Mouse (Mus musculus): Measurements from ENCODE around the gene Ppp1r14a. TPM values are rescaled to one million over a fixed set of nuclear protein-coding genes. Genes with fewer than 3 reads are reported as not detected.
A peak's percentile ranks its signal among the peaks of the same experiment; 100 is the strongest.

Ppp1r14a gene
- polyA plus RNA-seq, 1 experiment from 2014 or later: 3.1 TPM

DNA sequence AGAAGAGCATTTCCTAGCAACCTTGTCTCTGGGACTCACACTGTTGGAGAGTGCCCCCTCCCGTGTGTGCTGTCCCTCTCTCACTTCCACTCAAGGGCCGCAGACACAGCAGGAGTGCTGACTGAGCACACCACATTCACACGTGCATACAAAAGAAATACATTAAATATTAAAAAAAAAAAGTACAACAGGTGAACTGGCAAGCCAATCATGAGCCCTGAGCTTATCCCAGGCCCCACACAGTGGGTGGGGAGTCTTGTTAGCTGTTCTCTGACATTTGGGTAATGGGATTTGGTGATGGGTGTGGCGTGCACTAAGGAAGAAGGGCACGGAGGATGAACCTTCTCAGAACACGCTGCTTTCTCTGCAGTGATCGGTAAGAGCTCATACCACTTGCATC lies 13.5 kb downstream of the Ppp1r14a start:
- DNase-seq (ENCODE audit: low spot score): no peak

DNA sequence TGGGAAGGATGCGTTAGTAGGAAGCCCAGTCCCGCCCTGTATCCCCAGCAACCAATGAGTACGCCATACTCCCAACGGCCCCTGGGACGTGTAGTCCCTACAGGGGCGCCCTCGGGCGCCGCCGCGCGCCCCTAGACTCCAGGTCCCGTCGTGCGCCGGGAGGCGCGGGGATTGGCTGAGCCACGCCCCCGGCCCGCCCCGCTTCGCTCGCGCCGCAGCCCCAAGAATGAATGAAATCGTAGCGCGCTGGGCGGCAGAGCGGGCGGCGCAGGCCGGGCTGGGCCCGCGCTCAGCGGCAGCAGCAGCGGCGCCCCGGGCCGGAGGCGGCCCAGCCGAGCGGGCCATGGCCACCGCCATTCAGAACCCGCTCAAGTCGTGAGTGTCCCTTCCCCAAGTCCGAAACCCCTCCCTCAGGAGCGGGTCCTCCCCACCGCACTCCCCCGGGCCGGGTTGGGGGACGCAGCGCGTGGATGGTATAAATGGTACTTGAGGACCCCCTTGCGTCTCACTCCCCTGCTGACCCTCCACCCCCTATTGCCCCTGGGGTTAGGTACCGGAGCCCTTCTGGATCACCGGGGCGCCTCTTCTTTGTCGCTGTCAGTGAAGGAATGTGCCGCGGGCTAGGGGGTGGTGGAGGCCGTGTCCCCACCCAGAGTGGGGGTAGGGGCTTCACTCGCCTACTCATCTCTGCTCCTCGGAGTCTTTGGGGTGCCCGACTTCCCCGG lies 14.8 kb downstream of the Ppp1r14a start, which contains the start of gene Dpf1:
Dpf1 (plus strand) TSS at position 214 of the 725 bp plus-strand sequence.
- peak; percentile 93 for DNase-seq (ENCODE audit: low spot score)

DNA sequence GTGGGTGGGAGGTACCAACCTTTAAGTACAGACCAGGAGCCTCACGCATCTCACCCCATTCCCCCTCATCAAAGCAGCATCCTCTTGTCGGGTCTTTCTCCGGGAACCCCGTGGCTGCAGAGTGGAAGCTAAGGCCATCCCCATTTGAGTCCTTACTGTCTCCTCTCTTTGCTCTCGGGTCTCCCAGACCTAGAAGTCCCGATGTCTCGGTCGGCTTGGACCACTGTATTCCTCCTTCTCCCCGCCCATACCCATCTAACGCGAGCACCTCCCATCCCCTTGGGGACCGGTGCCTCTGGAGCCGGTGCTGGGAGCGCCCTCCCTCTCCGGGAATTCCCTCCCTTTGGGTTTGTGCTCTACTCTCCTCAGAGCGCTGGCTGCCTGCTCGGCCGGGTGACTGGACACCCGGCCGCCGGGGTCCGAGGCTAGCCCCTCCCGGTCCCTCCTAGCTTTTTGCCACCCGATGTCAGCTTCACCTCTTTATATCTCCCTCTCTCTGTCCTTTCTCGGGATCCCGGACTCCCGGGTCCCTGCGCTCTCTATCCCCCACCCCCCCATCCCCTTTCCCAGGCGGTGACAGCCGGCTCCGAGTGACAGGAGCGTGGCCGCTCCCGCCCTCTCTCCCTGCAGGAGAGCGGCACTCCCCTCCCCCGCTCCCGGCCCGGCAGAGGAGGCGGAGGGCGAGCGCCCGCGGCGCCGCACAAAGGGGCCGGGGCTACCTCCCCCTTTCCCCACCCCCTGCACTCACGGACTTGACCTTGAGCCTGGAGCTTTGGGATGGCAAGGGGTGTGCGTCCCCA lies 15.6 kb downstream of the Ppp1r14a start:
- DNase-seq (ENCODE audit: low spot score): peak; percentile 7

DNA sequence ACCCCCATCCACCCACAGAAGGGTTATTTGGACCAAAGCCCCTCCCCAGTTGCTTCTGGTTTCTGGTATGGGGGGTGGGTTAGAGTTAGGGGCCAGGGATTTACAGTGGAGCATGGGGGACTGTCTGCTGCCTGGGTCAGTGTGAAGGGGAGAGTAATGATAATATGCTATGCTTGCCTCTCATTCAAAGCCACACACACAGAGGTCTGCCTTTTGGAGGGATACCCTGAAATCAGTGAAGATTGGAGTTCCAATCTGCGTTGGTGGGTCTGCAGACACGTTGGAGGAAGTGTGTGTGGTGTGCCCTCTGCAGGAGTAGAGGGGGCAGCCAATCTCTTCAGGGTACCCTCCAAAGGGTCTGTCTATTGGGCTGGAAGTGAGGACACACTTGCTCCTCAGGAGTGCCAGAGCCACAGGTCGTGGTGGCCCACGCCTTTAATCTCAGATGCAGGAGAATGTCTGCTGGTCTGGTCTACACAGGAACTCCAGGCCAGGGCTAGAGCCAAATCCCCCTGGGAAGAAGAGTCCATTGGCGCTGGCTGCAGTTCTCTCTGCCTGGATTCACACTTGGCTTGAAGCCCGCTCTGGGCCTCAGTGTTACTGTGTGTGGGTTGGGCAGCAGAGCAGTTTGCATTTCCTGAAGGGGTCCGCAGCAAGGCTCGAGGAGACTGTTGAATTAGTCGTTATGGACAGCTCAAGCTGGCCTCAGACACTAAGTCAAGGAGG lies 16.3 kb downstream of the Ppp1r14a start:
- DNase-seq (ENCODE audit: low spot score): peak; percentile 4

DNA sequence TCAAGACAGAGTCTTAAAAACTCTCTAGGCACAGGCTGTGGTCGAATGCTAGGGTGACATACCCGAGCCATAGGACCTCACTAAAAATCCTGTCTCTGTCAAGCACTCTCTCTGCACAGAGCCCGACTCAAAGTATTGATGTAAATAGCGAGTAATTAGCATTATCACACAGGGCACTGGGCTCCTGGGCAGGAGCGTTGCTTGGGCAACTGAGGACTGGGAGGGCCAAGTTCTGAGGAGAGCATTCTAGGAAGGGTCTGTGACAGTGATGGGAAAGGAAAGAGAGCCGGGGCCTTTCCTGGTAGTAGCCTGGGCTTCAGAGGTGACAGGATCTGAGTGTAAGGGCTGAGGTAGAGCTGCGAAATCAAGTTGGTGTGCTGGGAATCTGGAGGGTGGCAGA lies 17.0 kb downstream of the Ppp1r14a start:
- DNase-seq (ENCODE audit: low spot score): no peak

DNA sequence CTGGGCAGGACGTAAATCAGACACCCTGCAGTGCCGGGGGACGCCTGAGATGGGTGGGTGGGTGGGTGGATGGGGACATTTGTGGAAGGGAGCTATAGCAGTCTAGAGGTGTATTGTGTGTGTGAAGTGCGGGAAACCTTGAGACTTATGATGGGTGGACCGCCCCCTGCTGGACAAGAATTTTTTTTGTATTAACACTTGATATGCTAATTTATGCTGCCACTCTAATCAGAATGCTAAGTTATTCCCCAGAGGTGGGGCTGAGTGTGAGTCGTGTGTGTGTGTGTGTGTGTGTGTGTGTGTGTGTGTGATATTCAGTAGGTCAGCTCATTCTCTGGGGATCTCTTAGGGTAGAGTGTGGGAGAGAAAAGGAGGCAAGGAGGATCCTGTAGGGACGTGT lies 17.5 kb downstream of the Ppp1r14a start:
- DNase-seq (ENCODE audit: low spot score): peak; percentile 65

DNA sequence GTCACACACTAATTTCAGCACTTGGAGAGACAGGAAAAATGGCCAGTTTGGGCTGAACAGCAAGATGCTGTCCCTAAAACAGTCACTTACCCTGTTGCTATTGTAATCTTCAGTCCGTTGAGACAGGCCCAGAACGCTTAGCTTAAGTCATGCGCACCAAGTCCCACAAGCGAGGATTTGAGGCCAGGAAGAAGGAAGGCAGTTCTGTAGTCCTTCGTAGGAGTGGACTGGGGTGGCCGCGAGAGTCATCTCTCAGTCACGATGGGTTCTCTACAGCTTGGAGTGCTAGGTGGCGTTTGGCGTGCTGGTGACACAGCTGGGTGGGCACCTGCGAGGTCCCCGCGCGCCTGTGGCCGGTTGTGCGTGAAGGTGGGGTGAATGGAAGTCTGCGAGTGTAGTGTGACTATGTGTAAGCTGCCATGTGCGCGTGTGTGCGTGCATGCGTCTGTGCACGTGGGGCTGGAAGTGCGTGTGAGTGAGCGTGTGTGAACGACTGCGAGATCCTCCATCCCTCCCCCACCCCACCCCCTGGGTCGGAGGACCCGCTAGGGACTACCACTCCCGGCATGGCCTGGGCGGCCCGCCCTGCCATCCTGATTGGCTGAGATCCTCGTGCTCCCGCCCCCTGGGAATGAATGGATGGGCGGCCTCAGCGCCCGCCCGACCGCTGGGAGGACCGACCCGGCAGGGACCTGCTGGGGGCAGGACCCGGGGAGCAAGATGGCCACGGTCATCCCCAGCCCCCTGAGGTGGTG lies 18.4 kb downstream of the Ppp1r14a start:
- peak; percentile 84 for DNase-seq (ENCODE audit: low spot score)

DNA sequence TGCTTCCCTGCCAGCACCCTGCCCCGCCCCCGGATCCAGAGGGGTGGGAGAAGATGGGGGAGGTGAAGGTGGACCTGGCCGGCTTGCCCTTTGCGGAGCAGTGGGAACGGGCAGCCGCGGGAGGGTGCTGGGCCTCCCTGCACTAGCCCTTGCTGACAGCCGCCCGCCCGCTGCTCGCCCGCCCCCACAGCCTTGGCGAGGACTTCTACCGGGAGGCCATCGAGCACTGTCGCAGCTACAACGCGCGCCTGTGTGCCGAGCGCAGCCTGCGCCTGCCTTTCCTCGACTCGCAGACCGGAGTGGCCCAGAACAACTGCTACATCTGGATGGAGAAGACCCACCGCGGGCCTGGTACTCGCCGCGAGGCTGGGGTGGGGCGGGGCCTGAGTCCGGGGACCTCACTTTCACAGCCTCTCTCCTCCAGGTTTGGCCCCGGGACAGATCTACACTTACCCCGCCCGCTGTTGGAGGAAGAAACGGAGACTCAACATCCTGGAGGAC lies 20.2 kb downstream of the Ppp1r14a start:
- DNase-seq (ENCODE audit: low spot score): no peak

DNA sequence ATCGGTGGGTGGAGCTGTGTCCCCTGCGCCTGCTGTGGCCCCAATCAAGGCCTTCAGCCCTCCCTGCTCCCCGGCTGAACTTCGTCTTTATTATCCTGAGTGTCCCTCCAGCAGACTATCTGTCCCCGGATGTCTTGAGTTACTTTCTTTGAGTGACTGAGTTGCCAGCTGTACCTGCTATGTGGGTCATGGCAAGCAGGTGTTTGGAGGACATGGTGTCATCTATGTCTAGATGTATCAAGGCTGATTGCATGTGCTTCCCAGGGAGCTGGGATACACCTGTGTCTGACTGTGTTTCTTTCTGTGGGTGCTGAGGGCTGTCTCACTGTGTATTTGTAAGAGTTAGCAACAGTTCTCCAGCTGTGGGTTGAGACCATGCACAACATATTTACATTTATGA lies 20.6 kb downstream of the Ppp1r14a start:
- peak; percentile 77 for DNase-seq (ENCODE audit: low spot score)

DNA sequence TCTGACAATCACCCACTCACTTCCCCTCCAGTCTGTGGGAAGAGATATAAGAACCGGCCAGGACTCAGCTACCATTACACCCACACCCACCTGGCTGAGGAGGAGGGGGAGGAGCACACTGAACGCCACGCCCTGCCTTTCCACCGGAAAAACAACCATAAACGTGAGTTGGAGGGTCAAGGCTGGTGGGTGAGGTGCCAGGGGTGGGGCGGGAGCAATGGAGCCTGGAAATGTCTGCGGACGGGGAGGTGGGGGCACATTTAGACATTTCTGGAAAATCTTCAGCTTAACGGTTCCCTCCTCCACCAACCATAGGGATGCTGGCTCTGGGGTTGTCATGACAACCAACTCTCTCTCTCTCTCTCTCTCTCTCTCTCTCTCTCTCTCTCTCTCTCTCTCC lies 23.9 kb downstream of the Ppp1r14a start:
- DNase-seq (ENCODE audit: low spot score): peak; percentile 17

DNA sequence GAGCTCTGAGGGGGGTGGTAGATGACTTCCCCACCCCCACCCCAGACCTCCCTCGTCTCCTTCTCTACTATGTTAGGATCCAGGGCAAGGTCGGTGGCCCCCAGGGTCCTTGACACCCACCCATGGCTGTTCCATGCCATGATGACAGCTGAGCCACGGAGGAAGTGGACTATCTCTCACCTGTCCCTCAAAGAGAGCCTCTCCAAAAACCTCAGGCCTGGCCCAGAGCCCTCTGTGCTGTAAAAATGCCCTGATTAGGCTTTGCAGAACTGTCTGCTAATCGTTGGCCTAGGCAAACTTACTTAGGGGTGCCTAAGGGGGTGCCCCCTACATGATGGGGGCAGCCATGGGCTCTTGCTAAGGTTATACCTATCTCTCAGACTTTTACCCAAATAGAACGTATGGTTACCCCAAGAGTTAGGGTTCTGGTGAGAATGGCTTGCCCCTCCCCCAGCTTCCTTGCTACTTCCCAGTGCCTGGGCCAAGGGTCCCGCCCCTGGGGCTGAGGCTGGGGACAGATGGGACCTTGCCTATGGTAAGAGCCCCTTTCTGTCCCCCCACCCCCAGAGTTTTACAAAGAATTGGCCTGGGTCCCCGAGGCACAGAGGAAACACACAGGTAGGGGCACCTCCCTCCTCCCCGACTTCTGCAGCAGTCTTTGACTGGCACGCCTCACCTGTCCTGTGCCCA lies 24.6 kb downstream of the Ppp1r14a start:
- DNase-seq (ENCODE audit: low spot score): peak; percentile 5

DNA sequence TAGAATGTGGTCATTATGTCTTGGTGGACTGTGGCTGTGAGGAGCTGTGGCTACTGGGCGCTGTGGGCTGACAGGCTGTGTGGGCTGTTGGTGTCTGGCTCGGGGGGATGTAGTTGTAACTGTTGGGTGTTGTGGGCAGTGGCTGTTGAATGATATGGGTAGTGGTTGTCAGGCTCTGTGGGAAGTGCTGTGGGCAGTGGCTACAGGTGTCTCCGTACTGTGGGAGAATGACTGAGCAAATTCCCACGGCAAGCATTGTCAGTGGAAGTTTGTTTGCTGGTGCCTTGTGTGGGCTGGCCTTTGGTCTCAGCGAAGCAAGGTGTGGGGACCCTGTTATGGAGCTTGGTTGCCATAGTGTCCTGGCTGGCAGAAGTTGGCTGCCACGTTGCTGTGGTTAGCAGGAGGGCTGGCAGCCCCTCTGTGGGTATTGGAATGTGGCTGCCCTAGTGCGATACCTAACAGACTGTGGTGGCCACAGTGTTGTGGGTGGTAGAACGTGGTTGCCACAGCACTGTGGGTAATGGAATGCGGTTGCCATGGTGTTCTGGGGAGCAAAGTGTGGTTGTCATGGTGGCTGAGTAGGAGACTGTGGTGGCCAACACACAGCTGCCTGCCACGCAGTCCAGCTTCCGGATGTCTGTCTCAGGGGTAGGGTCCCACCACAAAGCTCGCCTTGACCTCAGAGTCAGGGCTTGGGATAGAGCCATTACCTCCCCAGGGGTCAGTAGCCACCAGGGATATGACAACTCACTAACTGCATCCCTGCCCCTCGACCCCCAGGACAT lies 25.9 kb downstream of the Ppp1r14a start:
- DNase-seq (ENCODE audit: low spot score): peak; percentile 8

DNA sequence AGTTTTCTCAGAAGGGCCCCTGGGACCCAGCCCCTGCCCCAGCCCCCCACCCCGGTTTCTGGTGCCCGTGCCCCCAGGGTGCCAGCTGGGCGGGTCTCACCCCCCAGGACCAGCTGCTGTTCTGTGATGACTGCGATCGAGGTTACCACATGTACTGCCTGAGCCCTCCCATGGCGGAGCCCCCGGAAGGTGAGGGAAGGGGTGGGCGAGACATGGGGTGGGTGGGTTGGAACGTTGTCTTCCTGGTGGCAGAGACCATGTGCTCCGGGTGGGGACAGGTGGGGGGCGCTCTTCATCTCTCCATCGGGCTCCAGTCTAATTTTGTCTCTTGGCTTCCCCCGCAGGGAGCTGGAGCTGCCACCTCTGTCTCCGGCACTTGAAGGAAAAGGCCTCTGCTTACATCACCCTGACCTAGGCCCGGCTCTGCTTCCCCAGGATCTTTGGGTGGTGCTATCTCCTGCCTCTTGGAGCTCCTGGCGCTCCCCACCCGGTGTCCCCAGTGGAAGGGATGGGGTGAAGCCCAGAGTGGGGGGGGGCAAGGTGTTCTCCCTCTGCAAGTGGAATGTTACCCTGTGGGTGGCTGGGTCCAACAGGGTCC lies 27.1 kb downstream of the Ppp1r14a start:
- peak; percentile 6 for DNase-seq (ENCODE audit: low spot score)

DNA sequence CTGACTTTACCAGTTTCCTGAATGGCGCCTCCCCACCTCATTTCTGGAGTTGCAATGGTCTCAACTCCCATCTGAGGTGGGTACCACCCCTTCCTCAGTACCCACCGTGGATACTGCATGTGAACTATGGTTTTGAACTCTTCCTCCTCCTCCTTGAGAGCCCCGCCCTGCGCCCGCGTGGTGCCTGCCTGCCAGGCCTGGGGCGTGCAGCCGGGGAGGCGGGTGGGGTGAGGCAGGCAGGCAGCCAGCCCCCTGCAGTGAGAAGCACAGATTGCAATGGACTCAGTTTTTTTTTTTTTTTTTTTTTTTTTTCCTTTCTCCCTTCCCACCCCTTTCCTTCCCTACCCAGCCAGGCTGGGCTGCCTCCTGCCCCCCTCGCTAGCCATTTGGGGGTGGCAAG lies 27.9 kb downstream of the Ppp1r14a start:
- peak; percentile 62 for DNase-seq (ENCODE audit: low spot score)

DNA sequence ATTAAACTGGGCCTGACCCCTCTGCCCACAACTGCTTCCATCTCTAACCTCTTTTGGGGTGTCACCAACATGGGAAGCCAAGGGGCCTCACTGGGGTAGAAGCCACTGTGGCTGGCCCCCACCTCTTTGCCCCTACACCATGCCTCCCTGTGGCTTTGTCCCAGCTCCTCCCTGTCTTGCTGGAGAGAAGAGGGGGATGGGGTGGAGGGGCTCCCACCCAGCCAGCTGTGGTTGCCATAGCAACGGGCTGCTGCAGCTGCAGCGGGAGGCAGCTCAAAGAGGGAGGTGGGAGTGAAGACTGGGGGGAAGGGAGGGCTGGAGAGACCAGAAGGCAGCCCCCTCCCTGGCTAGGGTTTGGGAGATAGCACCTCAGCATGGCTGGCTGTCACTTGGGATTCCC lies 28.4 kb downstream of the Ppp1r14a start:
- peak; percentile 84 for DNase-seq (ENCODE audit: low spot score)

DNA sequence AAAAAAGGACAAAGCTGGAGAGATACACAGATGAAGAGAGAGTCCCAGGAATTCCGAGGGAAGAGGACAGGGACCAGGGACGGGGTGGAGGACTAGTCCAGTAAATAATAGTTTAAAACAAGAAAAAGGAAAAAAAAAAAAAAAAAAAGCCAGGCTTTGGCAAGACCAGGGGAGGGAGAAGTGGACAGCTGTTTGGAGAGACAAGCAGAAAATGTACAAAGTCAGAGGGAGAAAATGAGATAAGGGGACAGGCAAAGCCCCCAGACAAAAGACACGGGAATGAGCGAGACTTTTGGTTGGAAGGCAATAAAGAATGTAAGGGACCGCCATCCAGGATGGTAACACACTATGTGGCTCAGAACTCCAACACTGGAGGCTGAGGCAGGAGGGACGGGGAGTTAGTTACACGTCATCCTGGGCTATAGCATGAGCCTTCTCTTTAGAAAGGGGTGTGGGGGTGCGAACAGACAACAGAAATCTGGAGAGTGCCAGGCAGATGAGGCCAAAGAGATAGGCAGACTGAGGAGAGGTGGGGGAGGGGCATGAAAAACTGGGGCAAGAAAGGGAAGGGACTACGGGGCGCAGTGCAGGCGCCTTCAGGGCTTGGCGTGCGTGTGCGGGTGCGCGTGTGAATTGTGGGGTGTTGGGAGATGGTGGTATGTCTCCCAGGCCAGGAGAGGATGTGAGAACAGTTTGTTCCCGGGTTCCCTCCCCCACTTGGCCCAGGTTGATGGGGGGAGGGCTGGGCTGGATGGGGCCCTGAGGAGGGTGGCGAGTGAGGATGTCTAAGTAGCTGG lies 29.2 kb downstream of the Ppp1r14a start:
- DNase-seq (ENCODE audit: low spot score): peak; percentile 77

DNA sequence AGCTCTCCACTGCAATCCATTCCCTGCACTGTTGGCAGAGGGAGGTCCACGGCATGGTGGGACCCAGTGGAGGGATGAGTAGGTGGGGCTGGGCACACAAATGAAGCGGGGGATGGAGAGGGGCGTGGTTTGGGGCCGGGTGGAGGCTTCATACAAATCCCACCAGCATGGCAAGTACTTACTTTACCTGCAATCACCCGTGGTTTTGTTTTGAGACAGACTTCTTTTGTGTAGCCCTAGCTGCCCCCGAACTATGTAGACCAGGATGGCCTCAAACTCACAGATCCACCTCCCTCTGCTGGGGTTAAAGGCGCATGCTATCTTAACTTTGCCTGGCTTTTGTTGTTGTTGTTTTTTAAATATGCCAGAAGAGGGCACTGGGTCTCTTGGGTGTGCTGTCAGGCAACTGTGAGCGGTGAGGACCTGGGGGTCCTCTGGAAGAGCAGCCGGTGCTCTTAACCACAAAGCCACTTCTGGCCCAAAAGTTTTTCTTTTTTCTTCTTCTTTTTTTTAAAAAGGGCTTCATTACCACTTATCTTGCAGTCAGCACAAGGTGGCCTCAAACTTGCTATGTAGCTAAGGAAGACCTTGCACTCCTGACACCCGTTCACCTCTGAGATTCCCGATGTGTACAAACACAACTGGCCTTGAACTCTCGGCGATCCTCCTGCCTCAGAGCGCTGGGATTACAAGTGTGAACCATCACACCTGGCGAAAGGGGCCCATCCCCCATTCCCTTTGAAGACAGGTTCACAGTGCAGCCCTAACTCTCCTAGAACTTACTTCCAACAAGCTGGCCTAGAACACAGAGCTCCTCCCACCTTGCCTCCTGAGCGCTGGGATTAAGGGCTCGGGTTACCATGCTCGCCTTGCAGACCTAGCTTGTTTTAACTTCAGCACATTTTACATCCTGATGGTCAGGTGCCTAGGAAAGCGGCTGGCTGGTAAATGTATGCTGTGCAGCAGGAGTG lies 30.5 kb downstream of the Ppp1r14a start:
- DNase-seq (ENCODE audit: low spot score): peak; percentile 88
